Mouse (Mus musculus) frontal cortex, adult 2 months (tissue): ENCODE results near the gene Has1. TPM values are rescaled to one million over a fixed set of nuclear protein-coding genes. Genes with fewer than 3 reads are reported as not detected.
A peak's percentile ranks its signal among the peaks of the same experiment; 100 is the strongest.
"Not testable (repeated sequence)": the region's sequence is repeated elsewhere in the genome, so short reads cannot be mapped to it uniquely, and the experiment has no call there.

Experiments
- DNase-seq, 2 experiments: peaks; one replicate each; pipeline ENCODE4 v3.0.0; 2022; ENCODE audit warnings: low spot score in 1 of 2; ENCODE audit errors: extremely low spot score in 1 of 2
- polyA plus RNA-seq: library from polyadenylated mRNA; depleted of rRNA; stranded (reverse); fragments of >200 nt; gene quantifications from 2 replicates; pipeline ENCODE4 v1.2.3, GENCODE M21; 2012

The Has1 gene
- polyA plus RNA-seq, 1 experiment: 0.46 TPM

DNA sequence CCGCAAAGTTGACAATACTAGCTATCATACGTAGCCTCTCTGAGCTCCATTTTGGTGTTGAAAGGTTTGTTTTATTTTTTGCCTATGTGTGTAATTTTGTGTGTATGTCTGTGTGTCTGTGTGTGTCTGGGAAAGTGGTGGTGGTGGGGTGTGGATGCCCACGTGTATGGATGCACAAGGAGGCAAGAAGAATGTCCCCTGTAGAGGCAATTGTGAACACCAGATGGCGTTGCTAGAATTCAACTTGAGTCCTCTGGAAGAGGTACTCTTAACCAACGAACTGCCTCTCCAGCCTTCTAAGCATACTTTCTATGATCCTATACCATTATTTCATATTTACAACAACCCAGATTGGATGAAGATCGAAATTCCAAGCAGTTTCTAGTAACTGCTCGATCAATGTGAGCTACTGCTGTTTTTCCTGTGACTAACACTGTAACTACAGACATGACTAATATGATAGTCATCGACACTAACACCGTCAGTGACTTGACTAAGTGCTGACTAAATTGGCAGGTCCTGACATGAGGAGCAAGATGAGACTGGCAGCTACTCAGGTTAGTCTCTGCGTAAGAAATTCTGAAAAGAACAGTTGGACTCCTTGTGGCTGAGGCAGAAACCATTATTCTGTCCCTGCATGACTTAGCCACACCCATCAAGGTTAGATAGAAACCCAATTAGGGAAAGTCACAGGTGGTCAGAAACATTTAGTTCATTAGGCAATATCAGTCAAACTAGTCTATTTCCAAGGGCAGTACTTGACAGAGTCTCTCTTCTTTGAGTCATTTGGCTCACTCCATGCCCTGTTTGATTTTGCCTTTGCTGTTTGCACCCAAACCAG lies 9.6 kb downstream of the Has1 start:
- peak in 1 of 2 experiments; percentile 62 for DNase-seq

DNA sequence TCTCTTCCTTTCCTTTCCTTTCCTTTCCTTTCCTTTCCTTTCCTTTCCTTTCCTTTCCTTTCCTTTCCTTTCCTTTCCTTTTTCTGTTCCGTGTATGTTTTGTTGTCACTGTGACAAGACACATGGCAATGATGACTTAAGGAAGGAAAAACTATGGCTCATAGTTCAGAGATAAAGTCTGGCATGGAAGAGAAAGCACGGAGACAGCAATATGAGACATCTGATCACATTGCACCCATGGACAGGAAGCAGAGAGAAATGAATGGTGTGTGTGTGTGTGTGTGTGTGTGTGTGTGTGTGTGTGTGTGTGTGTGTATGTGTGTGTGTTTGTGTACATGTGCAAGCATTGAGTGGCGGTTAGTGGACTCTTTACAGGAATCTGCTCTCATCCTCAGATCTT lies 10.4 kb downstream of the Has1 start:
- not testable (repeated sequence) for DNase-seq

DNA sequence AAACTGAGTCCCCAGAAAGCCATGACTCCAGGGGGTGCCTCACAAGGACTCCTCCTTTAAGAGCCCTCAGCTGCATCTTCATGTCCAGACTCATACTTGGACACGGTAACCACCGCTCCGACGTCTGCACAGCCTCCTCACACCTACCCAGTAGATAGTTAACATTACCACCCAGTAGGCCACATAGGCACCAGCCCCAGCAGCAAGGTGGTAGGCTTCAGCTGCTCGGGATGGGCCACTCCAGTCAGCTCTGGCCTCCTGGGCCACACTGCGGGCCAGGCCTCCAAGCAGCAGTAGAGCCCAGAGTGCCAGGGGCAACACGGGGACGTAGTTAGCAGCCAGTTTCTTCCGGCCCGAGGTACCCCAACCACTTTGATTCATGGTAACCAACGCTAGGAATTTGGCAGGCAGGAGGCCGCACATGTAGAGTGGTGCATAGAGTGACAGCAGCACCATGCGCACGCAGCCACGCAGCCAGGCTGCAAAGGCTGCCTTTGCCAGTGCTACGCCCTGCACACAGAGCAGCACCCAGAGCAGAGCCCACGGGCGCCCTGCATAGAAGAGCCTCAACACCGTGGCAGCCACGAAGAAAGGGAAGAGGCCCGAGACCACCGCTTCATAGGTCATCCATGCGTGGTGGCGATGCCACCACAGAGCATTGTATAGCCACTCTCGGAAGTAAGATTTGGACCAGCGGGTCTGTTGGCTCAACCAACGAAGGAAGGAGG lies 11.3 kb downstream of the Has1 start:
- no peak for DNase-seq

DNA sequence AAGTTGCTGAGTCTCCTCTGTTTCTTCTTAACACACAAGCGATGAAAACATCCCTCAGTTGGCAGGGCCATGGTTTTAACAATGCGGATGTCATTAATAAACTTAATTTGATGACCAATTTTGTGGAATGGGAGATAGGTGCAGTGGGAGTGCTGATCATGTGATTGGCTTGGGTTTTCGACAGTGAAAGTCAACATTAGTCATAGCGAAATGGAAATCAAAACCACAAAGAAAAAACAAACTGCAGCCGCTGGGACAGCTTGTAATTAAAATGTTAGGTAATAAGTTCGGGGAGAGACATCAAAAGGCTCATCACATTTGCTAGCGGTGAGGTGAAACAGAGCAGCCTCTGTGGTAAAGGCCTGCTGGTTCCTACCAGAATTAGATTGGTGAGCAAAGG lies 14.2 kb downstream of the Has1 start:
- no peak for DNase-seq

DNA sequence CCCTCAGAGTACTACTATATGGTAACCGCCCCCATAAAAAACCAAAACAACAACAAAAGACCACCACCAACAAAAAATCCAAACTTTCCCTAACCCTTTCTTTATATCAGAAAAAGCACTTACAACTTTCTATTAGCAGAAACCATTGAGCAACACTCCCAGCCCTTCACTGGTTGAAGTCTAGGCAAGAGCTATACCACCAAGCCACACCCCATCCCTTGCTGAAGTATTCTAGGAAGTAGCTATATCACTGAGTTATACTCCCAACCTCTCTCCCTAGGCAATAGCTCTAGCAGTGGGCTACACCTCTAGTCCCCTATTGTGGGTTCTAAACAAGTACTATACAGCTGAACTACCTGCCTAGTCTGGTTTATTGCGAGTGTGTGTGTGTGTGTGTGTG lies 15.7 kb downstream of the Has1 start:
- DNase-seq: no peak

DNA sequence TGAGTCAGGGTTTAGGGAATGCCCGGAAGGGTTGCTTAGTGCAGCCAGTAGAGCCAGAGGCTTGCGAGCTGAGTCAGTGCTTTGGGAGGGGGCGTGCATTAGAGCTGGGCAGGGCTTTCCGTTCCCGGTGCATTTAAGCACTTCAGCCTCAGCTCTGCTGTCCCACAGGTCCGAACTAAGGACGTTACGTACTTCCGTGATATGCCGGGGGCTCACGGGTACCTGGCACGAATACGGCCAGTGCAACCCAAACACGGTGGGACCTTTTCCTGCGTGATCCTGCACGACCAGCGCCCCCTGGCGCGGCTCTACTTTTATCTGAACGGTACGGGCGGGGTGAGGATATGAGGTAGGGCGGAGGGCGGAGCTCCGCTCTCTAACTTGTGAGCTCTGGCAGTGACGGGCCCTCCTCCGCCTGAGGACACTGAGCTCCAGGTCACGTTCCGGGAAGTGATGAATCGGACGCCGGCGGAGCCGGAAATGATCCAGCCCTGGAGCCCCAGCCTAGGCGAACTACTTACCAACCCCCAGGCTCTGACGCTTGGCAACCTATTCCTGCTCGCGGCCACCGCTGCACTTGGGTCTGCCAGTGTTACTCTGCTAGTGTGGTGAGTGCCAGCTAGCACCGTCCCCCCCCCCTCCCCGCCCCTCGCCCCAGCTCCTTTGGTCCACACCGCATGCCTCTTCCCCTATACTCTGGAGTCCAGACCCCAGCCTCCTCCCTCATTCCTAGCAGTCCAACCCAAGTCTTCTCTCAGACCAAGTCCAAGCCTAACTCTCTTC lies 16.9 kb downstream of the Has1 start:
- peak; percentile 97 for DNase-seq

DNA sequence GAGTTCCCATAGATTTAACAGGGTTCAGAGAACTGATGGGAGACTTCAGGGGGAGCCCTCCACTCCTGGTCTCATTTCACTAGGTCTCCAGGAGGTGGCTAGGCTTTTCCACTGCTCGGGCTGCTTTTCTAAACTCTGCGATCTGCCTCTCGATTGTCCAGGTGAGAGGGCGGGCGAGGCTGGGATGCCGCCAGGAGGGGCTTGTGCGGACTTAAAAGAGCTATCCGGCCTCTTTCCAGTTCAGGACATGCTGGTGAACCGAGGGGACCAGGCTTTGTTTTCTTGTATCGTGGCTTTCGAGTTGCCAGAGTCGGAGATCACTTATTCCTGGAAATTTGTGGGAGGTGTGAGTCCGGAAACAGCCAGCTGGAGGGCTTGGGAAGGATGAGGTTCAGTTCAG lies 17.6 kb downstream of the Has1 start:
- DNase-seq: peak in 1 of 2 experiments; percentile 37

DNA sequence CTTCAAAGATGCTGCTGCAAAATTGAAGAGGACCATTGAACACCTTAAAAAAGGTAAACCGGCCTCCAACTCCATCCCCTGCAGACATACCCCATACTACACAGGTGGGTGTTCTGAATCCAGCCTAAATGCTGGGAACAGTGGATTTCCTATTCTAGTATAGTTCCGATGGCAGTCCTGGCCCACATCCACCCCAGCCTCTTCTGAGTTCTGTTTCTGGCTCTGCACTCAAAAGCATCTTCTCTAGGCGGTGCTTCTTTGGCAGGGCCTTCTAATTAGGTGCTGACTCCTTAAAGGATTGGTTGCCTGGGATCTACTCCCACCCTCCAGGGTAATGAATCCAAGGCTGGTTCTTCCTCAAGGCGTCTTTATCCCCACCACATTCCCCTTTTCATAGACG lies 18.9 kb downstream of the Has1 start:
- DNase-seq: no peak

DNA sequence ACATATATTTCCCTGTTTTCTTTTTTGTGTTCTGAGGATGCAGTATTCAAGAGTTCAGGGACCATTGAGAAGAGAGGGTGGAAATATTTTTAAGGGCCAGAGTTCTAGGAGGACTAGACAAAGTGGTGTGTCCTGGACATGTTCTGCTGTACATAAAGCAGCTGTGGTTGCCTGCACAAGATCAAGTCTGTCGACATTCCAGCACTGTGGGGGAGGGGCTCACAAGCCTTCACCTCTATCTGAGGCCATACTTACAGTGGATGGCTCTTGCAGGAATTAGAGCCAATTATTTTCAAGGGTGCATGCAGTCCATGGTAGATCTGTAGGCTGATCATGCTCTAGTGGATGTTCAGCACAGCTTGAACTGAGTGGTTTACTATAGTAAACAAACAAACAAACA lies 20.1 kb downstream of the Has1 start:
- no peak for DNase-seq

DNA sequence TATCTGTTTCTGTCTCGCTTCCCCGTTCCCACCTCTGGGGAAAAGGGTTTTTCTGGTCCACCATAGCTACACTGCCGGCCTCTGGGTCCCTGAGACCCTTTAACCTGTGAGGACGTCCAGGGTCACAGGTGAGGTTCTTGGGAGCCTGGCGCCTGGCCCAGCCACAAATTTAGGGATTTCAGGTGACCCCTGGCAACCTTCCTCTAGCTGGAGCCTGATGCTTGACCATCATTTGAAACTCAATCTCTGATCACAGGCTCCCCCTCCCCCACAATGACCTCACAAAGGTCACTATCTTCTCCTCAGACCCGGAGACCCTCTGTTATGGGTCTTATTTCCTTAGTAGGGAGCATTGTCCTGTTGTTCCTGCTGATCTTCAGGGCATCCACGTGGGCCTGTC lies 24.3 kb downstream of the Has1 start:
- no peak for DNase-seq

DNA sequence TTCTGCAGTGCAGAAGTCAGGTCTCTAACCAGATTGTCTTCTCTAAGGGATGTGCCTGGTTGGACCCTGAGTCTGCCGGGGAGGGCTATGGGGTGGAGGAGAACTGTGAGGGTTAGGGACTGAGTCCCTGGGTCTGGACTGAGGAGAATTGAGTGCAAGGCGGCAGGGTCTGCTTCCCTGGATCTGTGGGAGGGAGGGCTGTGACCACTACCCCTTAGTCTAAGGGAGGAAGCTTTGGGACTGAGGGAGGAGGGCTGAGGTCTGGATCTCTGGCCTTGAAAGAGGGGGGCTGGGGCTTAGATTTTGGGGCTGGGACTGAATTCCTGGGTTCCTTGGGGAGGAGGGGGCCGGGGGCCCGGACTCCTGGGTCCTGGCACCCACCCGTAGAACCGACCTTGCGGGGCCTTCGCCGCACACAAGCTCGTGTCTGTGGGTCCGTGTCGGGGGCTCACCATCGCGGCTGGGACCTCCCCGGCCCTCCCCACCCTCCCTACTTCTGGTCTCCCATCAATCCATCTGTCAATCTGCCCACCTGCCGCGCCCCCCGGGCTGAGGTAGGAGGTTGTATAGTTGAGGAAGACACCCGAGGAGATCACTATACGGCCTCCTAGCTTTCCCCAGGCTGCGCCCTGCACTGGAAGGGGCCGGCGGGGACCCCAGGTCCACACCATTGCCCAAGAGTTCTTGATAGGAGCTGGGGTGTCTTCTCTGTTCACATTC lies 25.0 kb downstream of the Has1 start:
- DNase-seq: no peak

DNA sequence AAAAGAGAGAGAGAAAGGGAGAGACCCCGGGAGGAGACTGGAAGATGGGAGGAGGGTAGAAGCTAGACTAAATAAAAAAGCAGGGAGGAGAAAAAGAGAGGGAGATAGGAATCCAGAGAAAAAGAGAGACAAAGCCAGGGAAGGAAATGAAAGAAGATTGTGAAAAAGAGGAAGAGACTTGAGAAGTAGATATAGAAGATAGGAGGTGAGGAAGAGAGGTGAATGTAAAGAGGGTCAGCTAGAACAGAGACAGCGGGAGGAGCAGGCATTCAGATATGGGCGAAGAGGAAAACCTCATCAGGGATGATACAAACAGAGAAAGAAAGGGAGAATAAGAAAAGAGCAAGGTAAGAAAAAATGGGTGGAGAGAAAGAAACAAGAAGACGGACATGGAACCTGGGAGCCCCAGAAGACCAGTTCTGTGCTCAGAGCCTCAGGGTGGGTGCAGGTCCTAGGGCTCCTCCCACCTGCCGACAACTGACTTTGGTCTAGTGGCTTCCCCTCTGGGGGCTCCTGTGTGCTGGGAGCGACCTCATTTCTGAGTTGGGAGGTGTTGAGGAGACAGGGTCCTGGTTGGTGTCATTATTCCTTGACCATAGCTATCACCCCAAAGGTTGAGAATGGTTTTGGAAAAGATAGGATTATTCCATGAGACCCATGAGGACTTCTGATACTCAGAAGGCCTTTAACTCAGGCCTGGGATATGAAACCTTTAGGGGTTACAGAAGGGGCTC lies 25.8 kb downstream of the Has1 start:
- DNase-seq: no peak

DNA sequence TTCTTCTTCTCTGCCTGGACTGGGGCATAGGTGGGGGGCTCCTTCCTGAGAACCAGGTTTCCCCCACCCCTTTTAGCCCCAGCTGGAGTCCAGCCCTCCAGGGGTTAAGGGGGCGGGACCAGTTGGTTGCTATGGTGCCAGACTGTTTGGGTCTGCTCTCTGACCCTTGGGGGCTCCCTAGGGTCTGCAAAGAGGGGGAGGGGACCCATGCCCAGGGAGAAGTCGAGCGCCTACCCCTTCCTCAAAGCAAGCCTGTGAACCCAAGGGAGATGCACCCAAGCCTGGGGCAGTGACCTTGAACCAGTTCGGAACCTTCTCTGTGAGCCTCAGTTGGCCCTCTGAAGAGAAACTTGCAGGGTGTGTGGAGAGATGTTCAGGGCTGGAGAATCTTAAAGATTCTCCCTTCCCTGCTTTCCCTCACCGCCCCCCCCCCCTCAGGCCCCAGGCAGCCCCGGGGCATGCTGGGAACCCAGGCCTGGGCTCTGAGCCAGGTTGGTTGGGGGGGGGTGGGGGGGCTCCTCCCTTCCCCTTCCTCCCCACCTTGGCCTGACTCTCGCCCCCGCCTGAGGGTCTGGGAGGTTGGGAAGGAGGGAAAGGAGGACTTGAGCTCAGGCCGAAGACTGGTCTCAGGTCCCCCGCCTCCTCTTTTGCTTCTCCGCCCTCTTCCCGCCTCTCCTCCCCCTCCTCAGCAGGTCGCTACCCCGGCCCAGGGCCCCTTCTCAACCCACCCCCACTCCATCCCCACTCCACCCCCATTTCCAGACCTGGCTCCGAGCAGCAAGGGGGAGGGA lies 26.6 kb downstream of the Has1 start:
- peak in 1 of 2 experiments; percentile 43 for DNase-seq

DNA sequence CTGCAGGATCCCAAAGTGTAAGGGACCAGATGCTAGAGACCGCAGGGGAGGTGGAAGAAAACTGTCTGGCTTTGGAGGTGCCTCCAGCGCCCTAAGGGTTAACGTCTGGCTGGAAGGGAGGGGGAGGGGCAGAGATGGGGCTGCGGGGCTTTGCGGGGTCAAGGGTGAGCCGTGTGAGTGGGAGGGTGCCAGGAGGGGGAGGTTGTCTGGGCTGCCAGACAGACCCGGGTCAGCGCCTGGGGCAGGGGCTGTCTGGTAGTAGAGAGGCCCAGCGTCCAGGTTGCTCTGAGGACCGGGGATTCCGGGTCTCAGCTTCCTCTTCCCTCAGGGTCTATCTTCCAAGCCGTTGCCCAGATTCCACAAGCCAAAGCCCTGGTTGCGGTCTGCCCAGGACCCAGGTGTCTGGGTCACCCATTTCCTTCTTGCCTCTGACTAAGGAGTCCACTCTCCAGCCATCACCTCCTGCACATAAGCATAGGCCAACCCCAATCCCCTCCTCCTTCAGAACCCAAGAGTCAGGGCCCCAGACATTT lies 27.3 kb downstream of the Has1 start:
- DNase-seq: peak in 1 of 2 experiments; percentile 58

DNA sequence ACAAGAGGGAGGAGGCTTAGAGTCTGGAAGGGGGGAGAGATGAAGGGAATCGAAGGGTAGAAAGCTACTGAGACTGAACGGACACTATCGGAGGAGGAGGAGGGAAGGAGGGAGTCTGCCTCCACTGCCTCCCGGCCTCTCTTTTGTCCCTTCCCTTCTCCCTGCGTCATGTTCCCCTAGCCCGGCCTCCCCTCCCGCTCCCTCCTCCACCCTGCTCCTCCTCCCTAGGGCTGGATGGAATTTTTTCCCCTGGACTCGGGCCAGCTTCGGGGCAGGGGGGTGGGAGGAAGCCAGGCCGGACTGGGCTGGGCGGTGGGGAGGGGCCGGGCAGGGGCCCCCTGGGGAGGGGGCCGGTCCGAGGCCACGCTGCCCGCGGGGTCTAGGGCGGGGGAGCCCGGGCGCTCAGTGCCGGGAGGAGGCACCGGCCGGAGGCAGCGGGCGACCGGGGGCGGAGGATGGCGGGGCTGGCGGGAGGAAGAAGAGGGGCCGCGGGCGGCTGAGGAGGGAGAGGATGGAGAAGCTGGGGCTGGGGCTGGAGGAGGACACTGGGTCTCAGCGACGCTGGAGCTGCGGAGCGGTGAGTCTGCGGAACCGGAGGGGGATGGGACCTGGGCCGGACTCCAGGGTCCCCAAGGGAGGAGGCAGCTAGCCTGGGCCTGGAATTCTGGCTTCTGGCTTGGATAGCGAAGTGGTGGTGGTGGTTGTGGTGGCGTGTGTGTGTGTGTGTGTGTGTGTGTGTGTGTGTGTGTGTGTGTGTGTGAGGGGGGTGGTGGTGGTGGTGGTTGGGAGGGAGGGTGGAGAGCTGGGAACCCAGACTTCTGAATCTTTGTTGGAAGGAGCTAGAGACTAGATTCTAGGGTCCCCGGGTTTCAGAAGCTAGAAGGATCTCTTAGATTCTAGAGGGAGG lies 28.0 kb downstream of the Has1 start, which contains the start of gene Spaca6:
Spaca6 (plus strand) TSS at position 408 of the 907 bp plus-strand sequence.
- DNase-seq: peak in 1 of 2 experiments; percentile 93

DNA sequence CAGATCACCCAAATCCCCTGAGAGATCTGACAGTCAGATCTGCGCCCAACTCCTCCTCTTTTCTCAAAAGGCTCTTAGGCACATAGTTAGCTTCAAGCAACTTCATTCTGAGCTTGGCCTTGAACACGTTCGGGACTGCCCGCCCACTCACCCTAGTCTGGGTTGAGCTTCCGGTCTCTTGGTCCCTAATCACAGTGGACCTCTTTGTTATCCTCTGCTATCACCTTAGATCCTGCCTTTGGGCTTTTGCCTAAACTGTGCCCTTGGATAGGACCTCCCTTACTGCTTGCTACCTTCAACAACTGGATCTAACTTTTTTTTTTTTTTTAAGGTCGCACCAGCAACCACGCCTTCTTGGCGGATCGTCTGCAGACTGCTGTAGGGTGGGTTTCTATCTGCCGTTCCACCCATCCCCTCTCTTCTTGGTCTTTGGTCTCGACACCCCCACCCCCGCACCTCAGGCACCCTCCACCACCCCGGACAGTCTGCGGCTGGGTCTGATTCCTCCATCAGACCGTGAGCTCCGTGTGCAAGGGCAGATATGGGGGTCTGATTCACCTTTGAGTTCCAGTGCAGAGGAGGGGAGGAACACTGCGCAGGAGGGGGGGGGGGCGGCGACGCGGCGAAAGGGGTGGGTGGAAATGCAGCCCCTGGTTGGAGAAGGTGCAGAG lies 28.9 kb downstream of the Has1 start:
- DNase-seq: peak in 1 of 2 experiments; percentile 63
